Mouse (Mus musculus) kidney, adult 11 months (tissue): ENCODE measurements at regions not wholly inside any gene's neighbourhood (a gene's known extent, or its start where the extent isn't known, plus 50 kb on each side); places are given as distances from the start of the nearest gene placed in this dataset.
"Not testable (repeated sequence)": the region's sequence is repeated elsewhere in the genome, so short reads cannot be mapped to it uniquely, and the experiment has no call there.

Experiments
- DNase-seq: peaks from one replicate; pipeline ENCODE4 v3.0.0; 2022

GRCm38 (mm10) chr17:81319605-81320004 is 122.0 kb upstream of the Gm11096 start:
- DNase-seq = no peak

GRCm38 (mm10) chr17:81316655-81317054 is 124.9 kb upstream of the Gm11096 start:
- no peak for DNase-seq

- no peak for DNase-seq
Observed at GRCm38 (mm10) chr17:81305880-81306279, 135.7 kb upstream of the Gm11096 start.

GRCm38 (mm10) chr17:81304574-81304973 is 137.0 kb upstream of the Gm11096 start:
- DNase-seq = no peak

GRCm38 (mm10) chr17:81302490-81302889 is 139.1 kb upstream of the Gm11096 start:
- DNase-seq = no peak

GRCm38 (mm10) chr17:81291829-81292228 is 149.7 kb upstream of the Gm11096 start:
- no peak for DNase-seq

- no peak for DNase-seq
Observed at GRCm38 (mm10) chr17:81282543-81282942, 159.0 kb upstream of the Gm11096 start.

GRCm38 (mm10) chr17:81270235-81270634 is 171.3 kb upstream of the Gm11096 start:
- DNase-seq = no peak

GRCm38 (mm10) chr17:81261957-81262356 is 179.6 kb upstream of the Gm11096 start:
- DNase-seq = no peak

GRCm38 (mm10) chr17:81260036-81260435 is 181.5 kb upstream of the Gm11096 start:
- no peak for DNase-seq

- DNase-seq = no peak
Observed at GRCm38 (mm10) chr17:81256106-81256505, 185.5 kb upstream of the Gm11096 start.

GRCm38 (mm10) chr17:81250748-81251147 is 185.9 kb upstream of the Thumpd2 start:
- no peak for DNase-seq

GRCm38 (mm10) chr17:81246156-81246555 is 181.3 kb upstream of the Thumpd2 start:
- DNase-seq = no peak

GRCm38 (mm10) chr17:81231771-81232170 is 166.9 kb upstream of the Thumpd2 start:
- not testable (repeated sequence) for DNase-seq

GRCm38 (mm10) chr17:81225281-81225680 is 160.4 kb upstream of the Thumpd2 start:
- no peak for DNase-seq

- no peak for DNase-seq
Observed at GRCm38 (mm10) chr17:81221436-81221835, 156.6 kb upstream of the Thumpd2 start.

- DNase-seq = no peak
Observed at GRCm38 (mm10) chr17:81214844-81215243, 150.0 kb upstream of the Thumpd2 start.

- DNase-seq = no peak
Observed at GRCm38 (mm10) chr17:81212043-81212442, 147.2 kb upstream of the Thumpd2 start.

GRCm38 (mm10) chr17:81210389-81210788 is 145.5 kb upstream of the Thumpd2 start:
- DNase-seq = no peak

GRCm38 (mm10) chr17:81209323-81209722 is 144.4 kb upstream of the Thumpd2 start:
- no peak for DNase-seq

- no peak for DNase-seq
Observed at GRCm38 (mm10) chr17:81201052-81201451, 136.2 kb upstream of the Thumpd2 start.

GRCm38 (mm10) chr17:81194006-81194405 is 129.1 kb upstream of the Thumpd2 start:
- no peak for DNase-seq

GRCm38 (mm10) chr17:81193230-81193871 is 128.5 kb upstream of the Thumpd2 start:
- DNase-seq = peak; percentile 4

- peak; percentile 3 for DNase-seq
Observed at GRCm38 (mm10) chr17:81189996-81190395, 125.1 kb upstream of the Thumpd2 start.

- no peak for DNase-seq
Observed at GRCm38 (mm10) chr17:81185685-81186084, 120.8 kb upstream of the Thumpd2 start.
